Mouse (Mus musculus) liver, embryonic 16.5 days (tissue): ENCODE measurements at regions not wholly inside any gene's neighbourhood (a gene's known extent, or its start where the extent isn't known, plus 50 kb on each side); places are given as distances from the start of the nearest gene placed in this dataset.

Experiments used
- ATAC-seq: fragments of 200-750 bp; cut with Nextera tagmentation; 2 replicates; pipeline ENCODE4 v1.8.0; 2017; ENCODE audit warnings: low read depth, mild to moderate bottlenecking, moderate number of reproducible peaks, moderate library complexity
- H3K27ac ChIP-seq: fragments of 300-500 bp; sonication (generic); 2 replicates; pipeline ENCODE4 v1.5.1; 2014; ENCODE audit warnings: mild to moderate bottlenecking, low read length
- H3K27me3 ChIP-seq: fragments of 300-500 bp; sonication (generic); 2 replicates; pipeline ENCODE4 v1.6.1; 2014; ENCODE audit warnings: low read depth, low read length, mixed read lengths; ENCODE audit not compliant: control insufficient read depth, insufficient read depth
- H3K36me3 ChIP-seq: fragments of 300-500 bp; sonication (generic); 2 replicates; pipeline ENCODE4 v1.6.1; 2014; ENCODE audit warnings: mild to moderate bottlenecking; ENCODE audit not compliant: control insufficient read depth, insufficient read depth
- H3K4me1 ChIP-seq: fragments of 300-500 bp; sonication (generic); 2 replicates; pipeline ENCODE4 v1.6.1; 2014; ENCODE audit warnings: low read depth, low read length, mixed read lengths; ENCODE audit not compliant: control insufficient read depth
- H3K4me2 ChIP-seq: fragments of 300-500 bp; sonication (generic); 2 replicates; pipeline ENCODE4 v1.6.1; 2014; ENCODE audit warnings: low read depth, low read length, mixed read lengths
- H3K4me3 ChIP-seq: fragments of 300-500 bp; sonication (generic); 2 replicates; pipeline ENCODE4 v1.5.1; 2014; ENCODE audit warnings: low read depth, mild to moderate bottlenecking, low read length
- H3K9ac ChIP-seq: fragments of 300-500 bp; sonication (generic); 2 replicates; pipeline ENCODE4 v1.6.1; 2014; ENCODE audit warnings: low read depth, low read length
- H3K9me3 ChIP-seq: fragments of 300-500 bp; sonication (generic); replicated peaks from 2 replicates; pipeline ENCODE4 v1.6.1; 2016; ENCODE audit warnings: low read length; ENCODE audit not compliant: control insufficient read depth
- WGBS: fragments of 180-500 bp; shearing (Covaris S2); extraction: QIAGEN DNeasy Blood & Tissue Kit; methylation state at CpG from one replicate; pipeline ENCODE4 v1.1.7; 2014; ENCODE audit not compliant: insufficient replicate concordance; 5-methylcytosine and 5-hydroxymethylcytosine counted together

- Histone ChIP-seq H3K27ac (no peak overlapping the region), H3K4me3 (no peak overlapping the region), H3K4me2 (no peak overlapping the region), H3K9me3 (no peaks in the 10 kb centered on the region), H3K9ac (no peak overlapping the region), H3K36me3 (no peaks in the 10 kb centered on the region), H3K27me3 (no peaks in the 10 kb centered on the region), H3K4me1 (no peaks in the 10 kb centered on the region)
- WGBS: 50% methylated on average over 3 of the region's 3 CpGs
- no peak for ATAC-seq
Observed at GRCm38 (mm10) chr3:12173371-12173770, 1837.9 kb upstream of the Gm38303 start.

- H3K4me1 ChIP-seq: no peaks in the 10 kb centered on the region
- no peak overlapping the region for H3K4me2 ChIP-seq
- no peak overlapping the region for H3K27ac ChIP-seq
- no peak overlapping the region for H3K9ac ChIP-seq
- 22% methylated on average over 5 of the region's 5 CpGs for WGBS
- no peak overlapping the region for H3K4me3 ChIP-seq
- peak; percentile 24; the same call in 1 of the 2 replicates for ATAC-seq
- no peaks in the 10 kb centered on the region for H3K9me3 ChIP-seq
- no peaks in the 10 kb centered on the region for H3K27me3 ChIP-seq
- H3K36me3 ChIP-seq: no peaks in the 10 kb centered on the region
Observed at GRCm38 (mm10) chr3:12151329-12151728, 1815.8 kb upstream of the Gm38303 start.
